Mouse (Mus musculus): ENCODE measurements around the gene Pde8b. TPM values are rescaled to one million over a fixed set of nuclear protein-coding genes. Genes with fewer than 3 reads are reported as not detected.

Gene Pde8b
- polyA plus RNA-seq, 1 experiment from 2014 or later: 3.7 TPM

- Histone ChIP-seq H3K4me2 (no peak overlapping the region), H3K4me1 (no peaks in the 10 kb centered on the region), H3K9ac (no peak overlapping the region), H3K27me3 (no peaks in the 10 kb centered on the region), H3K4me3 (replicated peaks) (no peak overlapping the region), H3K27ac (no peak overlapping the region), H3K9me3 (no peaks in the 10 kb centered on the region), H3K36me3 (replicated peaks) (no peaks in the 10 kb centered on the region)
- WGBS: 89% methylated on average over 11 of the region's 11 CpGs
- ATAC-seq (ENCODE audit: low FRiP score): no peak
Observed at GRCm38 (mm10) chr13:95056501-95057280, 193.4 kb downstream of the Pde8b start.

- 71% methylated on average over 1 of the region's 1 CpGs for WGBS
- no peak for ATAC-seq (ENCODE audit: low FRiP score)
- H3K36me3 ChIP-seq (replicated peaks): no peaks in the 10 kb centered on the region
Observed at GRCm38 (mm10) chr13:95055742-95056388, 194.3 kb downstream of the Pde8b start.

GRCm38 (mm10) chr13:95052421-95052820 is 197.7 kb downstream of the Pde8b start:
- Histone ChIP-seq H3K36me3 (replicated peaks) (no peaks in the 10 kb centered on the region), H3K27ac (no peak overlapping the region), H3K4me1 (no peaks in the 10 kb centered on the region), H3K9ac (no peak overlapping the region), H3K4me3 (replicated peaks) (no peak overlapping the region), H3K9me3 (no peaks in the 10 kb centered on the region), H3K27me3 (no peaks in the 10 kb centered on the region), H3K4me2 (no peak overlapping the region)
- 91% methylated on average over 3 of the region's 3 CpGs for WGBS
- no peak for ATAC-seq (ENCODE audit: low FRiP score)

More at GRCm38 (mm10) chr13:95055742-95056388, 194.3 kb downstream of the Pde8b start:
- no peak overlapping the region for H3K27ac ChIP-seq
- no peaks in the 10 kb centered on the region for H3K4me1 ChIP-seq
- H3K27me3 ChIP-seq: no peaks in the 10 kb centered on the region
- H3K9me3 ChIP-seq: no peaks in the 10 kb centered on the region
- no peak overlapping the region for H3K4me2 ChIP-seq
- 0 out of 2 replicates have a peak overlapping the region, but pooled peaks have one; percentile 12 for H3K9ac ChIP-seq
- H3K4me3 ChIP-seq (replicated peaks): no peak overlapping the region

DNA sequence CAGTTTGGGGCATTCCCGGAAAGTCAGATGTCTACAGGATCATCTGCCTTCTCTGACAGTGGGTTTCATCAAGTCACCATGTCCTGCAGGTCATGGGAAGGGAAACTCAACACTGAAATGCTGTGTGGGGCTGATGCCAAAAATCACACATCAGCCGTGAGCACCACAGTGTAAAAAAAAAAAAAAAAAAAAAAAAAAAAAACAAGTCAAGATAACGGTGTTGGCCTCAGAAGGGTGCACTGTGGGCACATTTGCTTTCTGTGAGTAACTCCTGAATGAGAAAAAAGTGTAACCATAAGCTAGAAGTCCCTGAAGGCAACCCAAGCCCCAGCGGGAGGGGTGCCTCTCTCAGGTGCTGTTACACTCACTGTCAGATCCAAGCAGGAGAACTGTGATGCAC is 199.7 kb downstream of the Pde8b start:
- H3K27ac ChIP-seq: no peak overlapping the region
- H3K4me1 ChIP-seq: no peaks in the 10 kb centered on the region
- H3K9me3 ChIP-seq: no peaks in the 10 kb centered on the region
- no peaks in the 10 kb centered on the region for H3K36me3 ChIP-seq (replicated peaks)
- no peak overlapping the region for H3K4me3 ChIP-seq (replicated peaks)
- WGBS: 82% methylated on average over 4 of the region's 4 CpGs
- no peak overlapping the region for H3K4me2 ChIP-seq
- no peak for ATAC-seq (ENCODE audit: low FRiP score)
- H3K9ac ChIP-seq: no peak overlapping the region
- H3K27me3 ChIP-seq: no peaks in the 10 kb centered on the region

- no peak overlapping the region for H3K9ac ChIP-seq
- no peaks in the 10 kb centered on the region for H3K9me3 ChIP-seq
- H3K27ac ChIP-seq: no peak overlapping the region
- no peak overlapping the region for H3K4me3 ChIP-seq (replicated peaks)
- no peaks in the 10 kb centered on the region for H3K4me1 ChIP-seq
- ATAC-seq (ENCODE audit: low FRiP score): no peak
- H3K4me2 ChIP-seq: no peak overlapping the region
- H3K27me3 ChIP-seq: no peaks in the 10 kb centered on the region
- H3K36me3 ChIP-seq (replicated peaks): no peaks in the 10 kb centered on the region
- 45% methylated on average over 1 of the region's 1 CpGs for WGBS
Observed at GRCm38 (mm10) chr13:95044108-95044507, 206.0 kb downstream of the Pde8b start.

- H3K9ac ChIP-seq: no peak overlapping the region
- H3K27ac ChIP-seq: no peak overlapping the region
- H3K4me3 ChIP-seq (replicated peaks): no peak overlapping the region
- H3K9me3 ChIP-seq: no peaks in the 10 kb centered on the region
- ATAC-seq (ENCODE audit: low FRiP score): no peak
- 83% methylated on average over 9 of the region's 9 CpGs for WGBS
- no peaks in the 10 kb centered on the region for H3K36me3 ChIP-seq (replicated peaks)
- H3K4me1 ChIP-seq: no peaks in the 10 kb centered on the region
- H3K27me3 ChIP-seq: no peaks in the 10 kb centered on the region
- no peak overlapping the region for H3K4me2 ChIP-seq
Observed at GRCm38 (mm10) chr13:95040140-95040738, 209.9 kb downstream of the Pde8b start.

GRCm38 (mm10) chr13:95038200-95038599 is 211.9 kb downstream of the Pde8b start:
- H3K9ac ChIP-seq: no peak overlapping the region
- no peak for ATAC-seq (ENCODE audit: low FRiP score)
- H3K4me1 ChIP-seq: no peaks in the 10 kb centered on the region
- no peaks in the 10 kb centered on the region for H3K27me3 ChIP-seq
- 91% methylated on average over 4 of the region's 4 CpGs for WGBS
- no peak overlapping the region for H3K27ac ChIP-seq
- H3K4me2 ChIP-seq: no peak overlapping the region
- no peak overlapping the region for H3K4me3 ChIP-seq (replicated peaks)
- H3K9me3 ChIP-seq: no peaks in the 10 kb centered on the region
- no peaks in the 10 kb centered on the region for H3K36me3 ChIP-seq (replicated peaks)

DNA sequence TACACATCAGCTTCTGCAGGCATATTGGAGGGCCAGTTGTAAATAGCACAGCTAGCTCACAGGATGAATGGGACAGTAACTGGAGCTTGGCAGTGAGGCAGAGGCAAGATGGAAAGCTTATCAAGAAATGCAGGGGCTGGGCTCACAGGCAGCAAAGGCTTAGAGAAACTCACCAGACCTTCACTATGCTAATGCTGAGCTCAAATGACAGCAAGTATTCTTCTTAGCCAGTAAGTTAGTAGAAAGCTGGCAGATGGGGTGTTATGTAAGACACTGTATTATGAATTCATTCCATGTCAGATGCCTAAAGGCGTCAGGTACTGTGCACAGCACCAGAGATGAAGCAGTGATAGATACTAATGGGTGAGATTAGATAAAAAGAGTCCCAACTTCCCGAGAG is 215.4 kb downstream of the Pde8b start:
- H3K36me3 ChIP-seq (replicated peaks): no peaks in the 10 kb centered on the region
- H3K4me1 ChIP-seq: 0 out of 2 replicates have a peak, but pooled peaks cover 3% of the 10 kb centered on the region
- 73% methylated on average over 2 of the region's 2 CpGs for WGBS
- no peak for ATAC-seq (ENCODE audit: low FRiP score)
- H3K27me3 ChIP-seq: no peaks in the 10 kb centered on the region
- H3K4me2 ChIP-seq: no peak overlapping the region
- no peaks in the 10 kb centered on the region for H3K9me3 ChIP-seq
- H3K4me3 ChIP-seq (replicated peaks): no peak overlapping the region
- H3K9ac ChIP-seq: no peak overlapping the region
- no peak overlapping the region for H3K27ac ChIP-seq

- WGBS: 94% methylated on average over 9 of the region's 9 CpGs
- Histone ChIP-seq H3K36me3 (replicated peaks) (no peaks in the 10 kb centered on the region), H3K4me1 (0 out of 2 replicates have a peak, but pooled peaks cover 3% of the 10 kb centered on the region), H3K27ac (no peak overlapping the region), H3K9ac (no peak overlapping the region), H3K4me2 (no peak overlapping the region), H3K9me3 (no peaks in the 10 kb centered on the region), H3K27me3 (no peaks in the 10 kb centered on the region), H3K4me3 (replicated peaks) (no peak overlapping the region)
- no peak for ATAC-seq (ENCODE audit: low FRiP score)
Observed at GRCm38 (mm10) chr13:95034094-95034493, 216.0 kb downstream of the Pde8b start.

GRCm38 (mm10) chr13:95032973-95033372 is 217.2 kb downstream of the Pde8b start:
- Histone ChIP-seq H3K27ac (no peak overlapping the region), H3K9me3 (no peaks in the 10 kb centered on the region), H3K27me3 (no peaks in the 10 kb centered on the region), H3K36me3 (replicated peaks) (peaks cover 9% of the 10 kb centered on the region), H3K4me3 (replicated peaks) (no peak overlapping the region), H3K9ac (no peak overlapping the region), H3K4me2 (no peak overlapping the region), H3K4me1 (0 out of 2 replicates have a peak, but pooled peaks cover 3% of the 10 kb centered on the region)
- WGBS: 86% methylated on average over 6 of the region's 6 CpGs
- ATAC-seq (ENCODE audit: low FRiP score): no peak

DNA sequence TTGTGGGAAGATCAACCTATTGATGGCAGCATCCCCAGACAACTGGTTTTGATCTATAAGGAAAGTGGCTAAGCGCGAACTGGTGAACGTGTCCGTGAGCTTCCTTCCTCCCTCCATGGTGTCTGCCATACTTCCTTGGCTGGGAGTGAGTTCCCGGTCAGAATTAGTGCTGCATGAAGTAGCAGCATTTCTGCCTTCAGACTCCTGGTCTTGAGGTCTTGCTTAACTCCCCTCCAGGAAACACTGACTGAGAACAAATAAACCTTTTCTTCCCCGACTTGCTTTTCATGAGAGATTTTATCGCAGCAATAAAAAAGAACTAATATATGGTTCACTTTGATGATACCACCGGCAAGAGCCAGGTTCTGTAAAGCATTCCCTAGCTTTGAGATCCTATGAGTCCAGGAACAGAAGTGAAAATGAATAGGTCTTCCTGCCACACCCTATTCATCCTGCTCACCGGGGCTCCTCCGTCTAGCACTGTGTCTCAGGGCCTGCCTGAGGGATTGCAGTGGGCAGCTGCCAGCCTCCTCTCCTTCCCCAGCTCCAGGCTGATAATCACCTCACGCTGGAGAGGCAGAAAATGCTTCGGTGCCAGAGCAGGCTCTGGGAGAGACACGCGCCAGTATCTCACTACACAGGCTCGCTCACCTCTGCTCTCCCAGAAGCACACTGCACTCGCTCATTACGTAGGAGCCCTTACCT is 217.9 kb downstream of the Pde8b start:
- 70% methylated on average over 17 of the region's 17 CpGs for WGBS

GRCm38 (mm10) chr13:95030828-95031227 is 219.3 kb downstream of the Pde8b start:
- WGBS: 86% methylated on average over 6 of the region's 6 CpGs
- Histone ChIP-seq H3K36me3 (replicated peaks) (peaks cover 12% of the 10 kb centered on the region), H3K27ac (no peak overlapping the region), H3K9me3 (no peaks in the 10 kb centered on the region), H3K9ac (no peak overlapping the region), H3K4me3 (replicated peaks) (no peak overlapping the region), H3K4me1 (0 out of 2 replicates have a peak, but pooled peaks cover 3% of the 10 kb centered on the region), H3K4me2 (no peak overlapping the region), H3K27me3 (no peaks in the 10 kb centered on the region)
- no peak for ATAC-seq (ENCODE audit: low FRiP score)

More for the DNA sequence above, 217.9 kb downstream of the Pde8b start:
- peaks cover 10% of the 10 kb centered on the region for H3K36me3 ChIP-seq (replicated peaks)
- no peak overlapping the region for H3K27ac ChIP-seq
- H3K4me3 ChIP-seq (replicated peaks): no peak overlapping the region
- no peaks in the 10 kb centered on the region for H3K27me3 ChIP-seq
- H3K4me1 ChIP-seq: 0 out of 2 replicates have a peak, but pooled peaks cover 3% of the 10 kb centered on the region
- H3K9me3 ChIP-seq: no peaks in the 10 kb centered on the region
- no peak overlapping the region for H3K4me2 ChIP-seq
- no peak overlapping the region for H3K9ac ChIP-seq
- no peak for ATAC-seq (ENCODE audit: low FRiP score)
